Mouse (Mus musculus) lung, embryonic 16.5 days (tissue): ENCODE measurements around the gene Kdm4b. TPM values are rescaled to one million over a fixed set of nuclear protein-coding genes. Genes with fewer than 3 reads are reported as not detected.

ENCODE experiments used
- ATAC-seq: fragments of 200-750 bp; cut with Nextera tagmentation; 2 replicates; pipeline ENCODE4 v1.8.0; 2017; ENCODE audit warnings: low read depth, mild to moderate bottlenecking, moderate library complexity
- H3K27ac ChIP-seq: fragments of 300-500 bp; sonication (generic); 2 replicates; pipeline ENCODE4 v1.5.1; 2014; ENCODE audit warnings: mild to moderate bottlenecking, control low read depth, low read length
- H3K27me3 ChIP-seq: fragments of 300-500 bp; sonication (generic); 2 replicates; pipeline ENCODE4 v1.6.1; 2014; ENCODE audit warnings: low read depth, low read length, mixed read lengths; ENCODE audit not compliant: control insufficient read depth, insufficient read depth
- H3K36me3 ChIP-seq: fragments of 300-500 bp; sonication (generic); 2 replicates; pipeline ENCODE4 v1.6.1; 2014; ENCODE audit warnings: low read length; ENCODE audit not compliant: control insufficient read depth, insufficient read depth
- H3K4me1 ChIP-seq: fragments of 300-500 bp; sonication (generic); replicated peaks from 2 replicates; pipeline ENCODE4 v1.6.1; 2014; ENCODE audit warnings: low read length, mixed read lengths; ENCODE audit not compliant: control insufficient read depth, insufficient read depth
- H3K4me2 ChIP-seq: fragments of 300-500 bp; sonication (generic); 2 replicates; pipeline ENCODE4 v1.6.1; 2014; ENCODE audit warnings: low read depth, low read length, control low read depth
- H3K4me3 ChIP-seq: fragments of 300-500 bp; sonication (generic); 2 replicates; pipeline ENCODE4 v1.5.1; 2014; ENCODE audit warnings: mild to moderate bottlenecking, low read length, control low read depth
- H3K9ac ChIP-seq: fragments of 300-500 bp; sonication (generic); 2 replicates; pipeline ENCODE4 v1.6.1; 2014; ENCODE audit warnings: low read length, control low read depth
- H3K9me3 ChIP-seq: fragments of 300-500 bp; sonication (generic); 2 replicates; pipeline ENCODE4 v1.6.1; 2016; ENCODE audit warnings: low read length; ENCODE audit not compliant: control insufficient read depth
- WGBS: fragments of 180-500 bp; shearing (Covaris S2); extraction: QIAGEN DNeasy Blood & Tissue Kit; methylation state at CpG from one replicate; pipeline ENCODE4 v1.1.7; 2014; 5-methylcytosine and 5-hydroxymethylcytosine counted together
- polyA plus RNA-seq: library from polyadenylated mRNA; unstranded; fragments of >200 nt; fragmentation: Nextera tagmentation; extraction: Ambion mirVana; gene quantifications from 2 replicates; pipeline ENCODE4 v1.2.1, GENCODE M21; 2015

Kdm4b gene
- polyA plus RNA-seq, 1 experiment from 2014 or later, result 26.6 TPM

DNA sequence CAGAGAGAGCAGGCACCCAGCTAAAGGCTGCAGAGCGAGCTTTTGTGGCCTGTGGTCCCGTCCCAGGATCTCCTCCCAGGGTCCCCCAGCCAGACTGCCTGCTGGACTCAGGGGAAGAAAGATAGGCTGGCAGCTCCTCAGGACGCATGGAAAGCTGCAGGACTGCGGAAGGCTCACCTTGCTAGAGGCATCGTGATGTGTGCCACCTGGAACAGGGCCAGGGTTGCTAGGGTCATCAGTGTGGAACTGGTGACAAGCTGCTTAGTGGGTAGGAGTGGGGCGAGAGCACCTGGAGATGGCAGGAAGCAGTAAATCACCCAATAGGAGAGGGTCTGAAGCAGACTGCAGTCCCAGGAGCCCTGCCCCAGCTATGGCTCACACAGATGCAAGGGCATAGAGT lies 61.8 kb downstream of the Kdm4b start:
- H3K4me2 ChIP-seq, result no peak overlapping the region
- no peak for ATAC-seq
- H3K36me3 ChIP-seq, result peaks cover 24% of the 10 kb centered on the region
- H3K9me3 ChIP-seq, result no peaks in the 10 kb centered on the region
- H3K4me1 ChIP-seq, result no peaks in the 10 kb centered on the region
- H3K27me3 ChIP-seq, result no peaks in the 10 kb centered on the region
- H3K4me3 ChIP-seq, result no peak overlapping the region
- WGBS, result 82% methylated on average over 6 of the region's 6 CpGs
- H3K27ac ChIP-seq, result no peak overlapping the region
- H3K9ac ChIP-seq, result no peak overlapping the region

DNA sequence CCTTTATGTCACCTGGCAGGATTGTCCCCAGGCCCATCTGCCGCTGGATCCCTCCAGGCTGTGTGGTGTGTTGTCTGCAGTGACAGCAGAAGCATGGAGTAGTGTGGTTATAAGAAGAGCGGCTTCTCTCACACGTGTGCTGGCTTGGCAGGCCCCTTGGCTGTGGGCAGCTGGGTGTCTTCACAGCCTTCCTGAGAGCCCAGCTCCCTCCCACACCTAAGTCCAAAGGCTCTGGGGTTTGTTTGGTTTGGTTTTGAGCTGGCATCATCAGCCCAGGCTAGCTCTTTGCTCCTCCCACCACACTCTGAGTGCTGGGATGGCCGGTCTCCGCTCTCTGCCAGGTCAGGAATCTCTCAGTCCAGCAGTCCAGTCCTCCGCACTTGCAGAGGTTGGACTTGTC lies 67.4 kb downstream of the Kdm4b start:
- WGBS, result 90% methylated on average over 6 of the region's 6 CpGs
- H3K4me3 ChIP-seq, result no peak overlapping the region
- H3K36me3 ChIP-seq, result peaks cover 35% of the 10 kb centered on the region
- no peak overlapping the region for H3K27ac ChIP-seq
- H3K9me3 ChIP-seq, result no peaks in the 10 kb centered on the region
- no peak for ATAC-seq
- H3K4me1 ChIP-seq, result no peaks in the 10 kb centered on the region
- H3K9ac ChIP-seq, result no peak overlapping the region
- H3K4me2 ChIP-seq, result no peak overlapping the region
- no peaks in the 10 kb centered on the region for H3K27me3 ChIP-seq

DNA sequence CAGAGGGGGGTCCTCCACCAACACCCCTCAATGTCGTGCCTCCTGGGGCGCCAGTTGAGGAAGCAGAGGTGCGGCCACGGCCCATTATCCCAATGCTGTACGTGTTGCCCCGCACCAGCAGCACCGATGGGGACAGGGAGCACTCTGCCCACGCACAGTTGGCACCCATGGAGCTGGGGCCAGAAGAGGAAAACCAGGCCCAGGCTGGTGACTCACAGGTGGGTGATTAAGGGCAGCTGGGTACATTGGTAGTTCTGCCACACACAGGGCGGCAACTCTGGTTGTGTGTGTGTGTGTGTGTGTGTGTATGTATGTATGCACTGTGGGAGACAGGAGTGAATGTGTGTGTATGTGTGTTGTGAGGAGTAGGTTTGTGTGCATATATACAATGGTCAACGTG lies 68.0 kb downstream of the Kdm4b start:
- WGBS, result 90% methylated on average over 10 of the region's 10 CpGs
- Histone ChIP-seq H3K27ac (no peak overlapping the region), H3K4me1 (no peaks in the 10 kb centered on the region), H3K4me3 (no peak overlapping the region), H3K9ac (no peak overlapping the region), H3K4me2 (no peak overlapping the region), H3K36me3 (peaks cover 32% of the 10 kb centered on the region), H3K9me3 (no peaks in the 10 kb centered on the region), H3K27me3 (no peaks in the 10 kb centered on the region)
- ATAC-seq, result no peak

DNA sequence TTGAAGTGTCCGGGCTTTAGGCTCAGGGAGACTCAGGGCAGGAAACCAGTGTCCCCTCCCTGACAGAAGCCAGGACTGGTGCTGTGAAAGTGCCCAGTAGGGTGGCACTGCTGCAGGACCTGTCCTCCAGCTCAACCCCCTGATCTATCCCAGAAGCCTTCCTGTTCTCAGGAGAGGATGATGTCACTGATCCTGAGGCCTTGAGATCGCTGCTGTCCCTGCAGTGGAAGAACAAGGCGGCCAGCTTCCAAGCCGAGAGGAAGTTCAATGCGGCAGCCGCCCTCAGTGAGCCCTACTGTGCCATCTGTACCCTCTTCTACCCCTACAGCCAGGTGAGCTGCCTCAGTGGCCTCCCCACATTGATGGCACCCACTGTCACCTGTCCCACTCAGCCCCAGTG lies 70.2 kb downstream of the Kdm4b start:
- no peaks in the 10 kb centered on the region for H3K9me3 ChIP-seq
- H3K4me1 ChIP-seq, result no peaks in the 10 kb centered on the region
- no peaks in the 10 kb centered on the region for H3K27me3 ChIP-seq
- no peak overlapping the region for H3K27ac ChIP-seq
- no peak for ATAC-seq
- H3K4me3 ChIP-seq, result no peak overlapping the region
- H3K36me3 ChIP-seq, result peaks cover 32% of the 10 kb centered on the region
- H3K9ac ChIP-seq, result no peak overlapping the region
- WGBS, result 78% methylated on average over 6 of the region's 6 CpGs
- H3K4me2 ChIP-seq, result no peak overlapping the region

GRCm38 (mm10) chr17:56400221-56400620 lies 74.4 kb downstream of the Kdm4b start:
- H3K4me1 ChIP-seq, result no peaks in the 10 kb centered on the region
- peaks cover 34% of the 10 kb centered on the region for H3K36me3 ChIP-seq
- 81% methylated on average over 3 of the region's 3 CpGs for WGBS
- no peak for ATAC-seq
- no peaks in the 10 kb centered on the region for H3K9me3 ChIP-seq
- no peak overlapping the region for H3K9ac ChIP-seq
- no peak overlapping the region for H3K4me2 ChIP-seq
- no peak overlapping the region for H3K27ac ChIP-seq
- H3K27me3 ChIP-seq, result no peaks in the 10 kb centered on the region
- no peak overlapping the region for H3K4me3 ChIP-seq

GRCm38 (mm10) chr17:56401051-56401521 lies 75.2 kb downstream of the Kdm4b start:
- WGBS, result 89% methylated on average over 4 of the region's 4 CpGs
- H3K4me1 ChIP-seq, result no peaks in the 10 kb centered on the region
- no peaks in the 10 kb centered on the region for H3K9me3 ChIP-seq
- ATAC-seq, result no peak
- H3K4me3 ChIP-seq, result no peak overlapping the region
- H3K4me2 ChIP-seq, result no peak overlapping the region
- no peak overlapping the region for H3K9ac ChIP-seq
- H3K36me3 ChIP-seq, result peaks cover 34% of the 10 kb centered on the region
- H3K27ac ChIP-seq, result no peak overlapping the region
- H3K27me3 ChIP-seq, result no peaks in the 10 kb centered on the region

GRCm38 (mm10) chr17:56405341-56405740 lies 79.5 kb downstream of the Kdm4b start:
- H3K27me3 ChIP-seq, result no peaks in the 10 kb centered on the region
- no peak overlapping the region for H3K27ac ChIP-seq
- H3K4me2 ChIP-seq, result no peak overlapping the region
- no peaks in the 10 kb centered on the region for H3K9me3 ChIP-seq
- H3K4me1 ChIP-seq, result 0 out of 2 replicates have a peak, but pooled peaks cover 4% of the 10 kb centered on the region
- no peak for ATAC-seq
- H3K36me3 ChIP-seq, result peaks cover 14% of the 10 kb centered on the region
- WGBS, result 79% methylated on average over 3 of the region's 3 CpGs
- H3K4me3 ChIP-seq, result no peak overlapping the region
- no peak overlapping the region for H3K9ac ChIP-seq

DNA sequence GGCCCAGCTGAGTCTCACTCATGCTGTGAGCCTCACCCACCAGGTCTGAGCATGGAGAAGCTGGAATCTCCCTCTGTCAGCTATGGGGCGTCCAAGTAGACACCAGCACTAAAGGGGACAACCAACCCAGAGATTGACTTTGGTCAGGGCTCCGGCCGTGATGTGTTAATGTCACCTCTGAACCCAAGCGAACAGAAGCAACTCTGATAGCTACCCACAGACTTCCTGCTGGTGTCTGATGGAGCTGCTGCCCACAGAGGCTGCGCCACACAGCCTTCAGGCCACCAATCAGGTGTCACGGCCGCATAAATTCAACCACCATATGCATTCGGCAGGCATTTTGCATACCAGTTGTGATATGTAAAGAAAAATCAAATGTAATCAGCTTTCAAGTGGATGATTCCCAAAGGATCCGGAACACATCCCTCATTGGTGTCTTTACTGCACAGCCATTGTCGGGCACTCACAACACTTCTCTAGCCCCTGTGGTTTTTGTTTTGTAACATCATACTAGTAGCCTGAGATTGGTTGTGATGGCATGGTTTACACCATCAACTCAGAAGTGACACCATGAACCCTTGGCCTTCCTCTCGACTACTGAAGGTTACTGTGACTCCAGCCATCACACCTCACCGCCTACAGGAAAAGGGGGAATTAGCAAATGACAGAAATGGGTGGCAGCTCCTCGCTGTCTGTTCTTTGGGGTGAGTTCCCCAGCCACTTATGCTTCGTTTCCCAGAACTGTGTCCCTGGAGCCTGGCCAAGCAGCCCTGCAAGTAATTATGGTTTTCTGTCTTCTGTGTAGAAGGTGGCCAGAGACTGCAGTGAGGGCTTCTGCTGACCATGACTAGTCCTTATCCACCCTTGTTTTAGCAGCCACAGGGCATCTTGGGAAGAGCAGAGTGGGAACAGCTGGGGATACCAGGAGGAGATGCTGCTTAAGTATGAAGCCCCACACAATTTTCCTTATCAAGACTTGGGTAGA lies 80.3 kb downstream of the Kdm4b start:
- Histone ChIP-seq H3K4me1 (0 out of 2 replicates have a peak, but pooled peaks cover 4% of the 10 kb centered on the region), H3K27ac (no peak overlapping the region), H3K4me2 (no peak overlapping the region), H3K4me3 (no peak overlapping the region), H3K9me3 (no peaks in the 10 kb centered on the region), H3K36me3 (peaks cover 15% of the 10 kb centered on the region), H3K9ac (no peak overlapping the region), H3K27me3 (no peaks in the 10 kb centered on the region)
- 70% methylated on average over 14 of the region's 14 CpGs for WGBS
- peak; percentile 36; the same call in 1 of the 2 replicates for ATAC-seq

- ATAC-seq, result no peak
- H3K4me2 ChIP-seq, result no peak overlapping the region
- H3K36me3 ChIP-seq, result peaks cover 18% of the 10 kb centered on the region
- H3K4me3 ChIP-seq, result no peak overlapping the region
- WGBS, result 49% methylated on average over 4 of the region's 4 CpGs
- no peak overlapping the region for H3K9ac ChIP-seq
- no peaks in the 10 kb centered on the region for H3K9me3 ChIP-seq
- H3K27ac ChIP-seq, result no peak overlapping the region
- no peaks in the 10 kb centered on the region for H3K27me3 ChIP-seq
- H3K4me1 ChIP-seq, result 0 out of 2 replicates have a peak, but pooled peaks cover 4% of the 10 kb centered on the region
These were observed 81.0 kb downstream of the Kdm4b start for GRCm38 (mm10) chr17:56406878-56407277.
